In genomic region chr4:114909602-114910484, GRCm38 (mm10) we compare ENCODE assay signal across 7 mouse cellular contexts. TPM values are rescaled to one million over a fixed set of nuclear protein-coding genes. Genes with fewer than 3 reads are reported as not detected.
DNase-seq lines count a peak whose midpoint lies in the region; ATAC-seq lines count a peak whose summit lies in the region.

No protein-coding gene starts in this region.

- no peak overlapping the region for H3K27ac ChIP-seq in forebrain, embryonic 11.5 days (ENCODE audit: low read depth, low read length)
- peak overlapping the region; percentile 94 for H3K27ac ChIP-seq in kidney, embryonic 14.5 days (ENCODE audit: low read depth, low read length)
- H3K27ac ChIP-seq in macrophage = no peak overlapping the region

- H3K9me3 ChIP-seq in forebrain, embryonic 11.5 days (ENCODE audit: control insufficient read depth, low read length) = no peaks in the 10 kb centered on the region
- no peaks in the 10 kb centered on the region for H3K9me3 ChIP-seq in kidney, embryonic 14.5 days (ENCODE audit: control insufficient read depth, low read length)

- H3K79me2 ChIP-seq in macrophage (ENCODE audit: inconsistent target) = no peaks in the 10 kb centered on the region

- ATAC-seq in forebrain, embryonic 11.5 days (replicated peaks; ENCODE audit: low FRiP score) = no peak
- ATAC-seq in kidney, embryonic 14.5 days (ENCODE audit: low FRiP score, low TSS enrichment) = 0 out of 2 replicates have a peak, but pooled peaks have one; percentile 18

- peaks cover 20% of the 10 kb centered on the region for H3K4me1 ChIP-seq in forebrain, embryonic 11.5 days (replicated peaks; ENCODE audit: control insufficient read depth, insufficient read depth, low read length)
- no peaks in the 10 kb centered on the region; the same call in 1 of the 2 replicates for H3K4me1 ChIP-seq in kidney, embryonic 14.5 days (ENCODE audit: control insufficient read depth, insufficient read depth, low read length)

- H3K36me3 ChIP-seq in forebrain, embryonic 11.5 days (ENCODE audit: control insufficient read depth, insufficient read depth, low read length) = no peaks in the 10 kb centered on the region
- no peaks in the 10 kb centered on the region; the same call in 1 of the 2 replicates for H3K36me3 ChIP-seq in kidney, embryonic 14.5 days (ENCODE audit: control insufficient read depth, insufficient read depth, low read length)
- no peaks in the 10 kb centered on the region for H3K36me3 ChIP-seq in macrophage (ENCODE audit: inconsistent target)
- no peaks in the 10 kb centered on the region for H3K36me3 ChIP-seq in splenic B cell, adult 2 months (ENCODE audit: control insufficient read depth, insufficient read depth, low read length, poor library complexity, severe bottlenecking)

- H3K4me2 ChIP-seq in forebrain, embryonic 11.5 days (ENCODE audit: low read depth, low read length, severe bottlenecking) = peak overlapping the region; percentile 62
- peak overlapping the region; percentile 78 for H3K4me2 ChIP-seq in kidney, embryonic 14.5 days (replicated peaks; ENCODE audit: low read depth, low read length)

- H3K4me3 ChIP-seq in forebrain, embryonic 11.5 days (ENCODE audit: low read depth, low read length) = peak overlapping the region; percentile 41
- H3K4me3 ChIP-seq in kidney, embryonic 14.5 days (ENCODE audit: low read length) = peak overlapping the region; percentile 64
- peak overlapping the region; percentile 39 for H3K4me3 ChIP-seq in macrophage (ENCODE audit: inconsistent target)

- H3K9ac ChIP-seq in forebrain, embryonic 11.5 days (ENCODE audit: low read length) = peak overlapping the region; percentile 41; the same call in 1 of the 2 replicates
- peak overlapping the region; percentile 88 for H3K9ac ChIP-seq in kidney, embryonic 14.5 days (ENCODE audit: low read depth, low read length)

- peak; percentile 68 for DNase-seq in CD4-positive, CD25-positive, alpha-beta regulatory T cell, adult 2 months (ENCODE audit: low read depth, low spot score)
- DNase-seq in NIH3T3 (ENCODE audit: low read depth) = peak; percentile 90
- peak; percentile 79 for DNase-seq in forebrain, embryonic 11.5 days (ENCODE audit: low spot score)
- peak; percentile 65 for DNase-seq in splenic B cell, adult 2 months (ENCODE audit: low read depth, low spot score)
- no peak for DNase-seq in frontal cortex, postnatal 36 days (ENCODE audit: low spot score in 2 of 2)

- WGBS in forebrain, embryonic 11.5 days = 2% methylated on average over 20 of the region's 20 CpGs
- 1% methylated on average over 20 of the region's 20 CpGs for WGBS in kidney, embryonic 14.5 days
- 9% methylated on average over 20 of the region's 20 CpGs for WGBS in macrophage (ENCODE audit: missing documents)

- H3K27me3 ChIP-seq in forebrain, embryonic 11.5 days (ENCODE audit: control insufficient read depth, insufficient read depth, low read length) = peaks cover 95% of the 10 kb centered on the region
- H3K27me3 ChIP-seq in kidney, embryonic 14.5 days (ENCODE audit: control insufficient read depth, insufficient read depth, low read length) = peaks cover 77% of the 10 kb centered on the region
- peaks cover 3% of the 10 kb centered on the region; the same call in 1 of the 2 replicates for H3K27me3 ChIP-seq in splenic B cell, adult 2 months (ENCODE audit: control insufficient read depth, insufficient read depth, low read length, poor library complexity, severe bottlenecking)

RNA-seq across cellular contexts. Expression of gene Foxd2, which starts 1.2 kb away (rescaled TPM):
- polyA plus RNA-seq in forebrain, embryonic 11.5 days (2014; fragmentation: Nextera tagmentation; extraction: Ambion mirVana) = 1.1 and 1.6 TPM in 2 replicates
- 5.0 and 8.3 TPM in 2 replicates for polyA plus RNA-seq in kidney, embryonic 14.5 days (2014; fragmentation: Nextera tagmentation; extraction: Ambion mirVana)
- total RNA-seq in macrophage (2018; cell fraction: chromatin; rRNA removed) = under 1 TPM in 5 of 26 experiments, not detected in 21; 0.25 to 0.58 (median 0.33) TPM
- total RNA-seq in macrophage (2018; cell fraction: cytosol; rRNA removed) = under 1 TPM; 0.10 to 0.97 (median 0.29) TPM
- under 1 TPM in 13 of 26 experiments, not detected in 13; 0.17 to 0.92 (median 0.31) TPM for total RNA-seq in macrophage (2018; cell fraction: nucleus; rRNA removed)
- 0.37 to 0.45 TPM (median 0.38 TPM) in 3 replicates for polyA plus RNA-seq in macrophage (2018)

RNA-seq across cellular contexts. Expression of gene Foxe3, which starts 16.0 kb away (rescaled TPM):
- 0.29 and 0.32 TPM in 2 replicates for polyA plus RNA-seq in forebrain, embryonic 11.5 days (2014; fragmentation: Nextera tagmentation; extraction: Ambion mirVana)
- polyA plus RNA-seq in kidney, embryonic 14.5 days (2014; fragmentation: Nextera tagmentation; extraction: Ambion mirVana) = not detected in 2 replicates
- not detected for total RNA-seq in macrophage (2018; cell fraction: chromatin; rRNA removed)
- total RNA-seq in macrophage (2018; cell fraction: cytosol; rRNA removed) = not detected
- not detected for total RNA-seq in macrophage (2018; cell fraction: nucleus; rRNA removed)
- polyA plus RNA-seq in macrophage (2018) = not detected in 3 replicates

Comparison
In these comparisons a context has a peak if more than half of its experiments do, and no peak if none do; other contexts are left out.
1. DNase-seq: peak in CD4-positive, CD25-positive, alpha-beta regulatory T cell, adult 2 months (single experiment), NIH3T3 (single experiment), forebrain, embryonic 11.5 days (single experiment) and splenic B cell, adult 2 months (single experiment); none in frontal cortex, postnatal 36 days (0 of 2).
2. Peak in every context shown above with its lines, with median percentiles within 50 percentile points of each other: H3K4me3 ChIP-seq.